Mouse (Mus musculus) large intestine, adult 2 months (tissue): ENCODE results near the gene Gm47969. TPM values are rescaled to one million over a fixed set of nuclear protein-coding genes. Genes with fewer than 3 reads are reported as not detected.
"Not testable (repeated sequence)": the region's sequence is repeated elsewhere in the genome, so short reads cannot be mapped to it uniquely, and the experiment has no call there.

Source experiments
- DNase-seq: peaks from one replicate; pipeline ENCODE4 v3.0.0-alpha.2; 2012; ENCODE audit warnings: low read depth, low spot score
- WGBS: fragments of 180-500 bp; shearing (Covaris S2); methylation state at CpG from one replicate; pipeline ENCODE4 v1.1.7; 2018; 5-methylcytosine and 5-hydroxymethylcytosine counted together
- polyA plus RNA-seq: library from polyadenylated mRNA; depleted of rRNA; stranded (reverse); fragments of >200 nt; gene quantifications from 2 replicates; pipeline ENCODE4 v1.2.3, GENCODE M21; 2012; rRNA removed

The Gm47969 gene
- polyA plus RNA-seq: not detected in 2 replicates

GRCm38 (mm10) chr1:83044882-83045427 lies at the start of gene Gm47969:
Gene Gm47969 (plus strand): TSS chr1:83044932.
- DNase-seq: no peak
- 36% methylated on average over 5 of the region's 5 CpGs for WGBS

- DNase-seq: not testable (repeated sequence)
- 97% methylated on average over 9 of the region's 9 CpGs for WGBS
Observed at GRCm38 (mm10) chr1:83000306-83000705, 44.4 kb upstream of the Gm47969 start, which contains the start of gene Gm47959. Gene Gm47959 (plus strand): TSS chr1:83000548.

- 70% methylated on average over 8 of the region's 8 CpGs for WGBS
- DNase-seq: no peak
Observed at GRCm38 (mm10) chr1:83006218-83007179, 38.2 kb upstream of the Gm47969 start.

GRCm38 (mm10) chr1:83007471-83007870 lies 37.3 kb upstream of the Gm47969 start:
- DNase-seq: no peak
- WGBS: 36% methylated on average over 6 of the region's 6 CpGs

GRCm38 (mm10) chr1:83014477-83014876 lies 30.3 kb upstream of the Gm47969 start:
- DNase-seq: no peak
- WGBS: 53% methylated on average over 3 of the region's 3 CpGs

- WGBS: 82% methylated on average over 10 of the region's 10 CpGs
- DNase-seq: no peak
Observed at GRCm38 (mm10) chr1:83015329-83015879, 29.3 kb upstream of the Gm47969 start.

- DNase-seq: no peak
- WGBS: 23% methylated on average over 1 of the region's 1 CpGs
Observed at GRCm38 (mm10) chr1:83016556-83016955, 28.2 kb upstream of the Gm47969 start.

GRCm38 (mm10) chr1:83031950-83032349 lies 12.8 kb upstream of the Gm47969 start:
- DNase-seq: no peak
- 26% methylated on average over 1 of the region's 1 CpGs for WGBS

- WGBS: 65% methylated on average over 6 of the region's 6 CpGs
- no peak for DNase-seq
Observed at GRCm38 (mm10) chr1:83032508-83032907, 12.2 kb upstream of the Gm47969 start.

- no peak for DNase-seq
- 66% methylated on average over 5 of the region's 5 CpGs for WGBS
Observed at GRCm38 (mm10) chr1:83034509-83034908, 10.2 kb upstream of the Gm47969 start.

- WGBS: 86% methylated on average over 11 of the region's 11 CpGs
- no peak for DNase-seq
Observed at GRCm38 (mm10) chr1:83036892-83037667, 7.7 kb upstream of the Gm47969 start.

- DNase-seq: no peak
- 3% methylated on average over 25 of the region's 25 CpGs for WGBS
Observed at GRCm38 (mm10) chr1:83038109-83038672, 6.5 kb upstream of the Gm47969 start, which contains the start of gene Slc19a3. Gene Slc19a3 (minus strand): TSS chr1:83038448.

- DNase-seq: no peak
- 43% methylated on average over 4 of the region's 4 CpGs for WGBS
Observed at GRCm38 (mm10) chr1:83039080-83039479, 5.7 kb upstream of the Gm47969 start.

GRCm38 (mm10) chr1:83042380-83042779 lies 2.4 kb upstream of the Gm47969 start, which contains the start of gene Krtap28-10:
Gene Krtap28-10 (minus strand): TSS chr1:83042480.
- WGBS: 79% methylated on average over 2 of the region's 2 CpGs
- no peak for DNase-seq

GRCm38 (mm10) chr1:83058481-83058880 lies 13.7 kb downstream of the Gm47969 start:
- no peak for DNase-seq
- 60% methylated on average over 1 of the region's 1 CpGs for WGBS

- 84% methylated on average over 9 of the region's 9 CpGs for WGBS
- DNase-seq: no peak
Observed at GRCm38 (mm10) chr1:83059278-83059677, 14.5 kb downstream of the Gm47969 start, which contains the start of gene A030005K14Rik. Gene A030005K14Rik (minus strand): TSS chr1:83059378.

- DNase-seq: no peak
- 86% methylated on average over 4 of the region's 4 CpGs for WGBS
Observed at GRCm38 (mm10) chr1:83060643-83061042, 15.9 kb downstream of the Gm47969 start, which contains the start of gene Krtap28-13. Gene Krtap28-13 (plus strand): TSS chr1:83060930.

- 9% methylated on average over 3 of the region's 3 CpGs for WGBS
- peak; percentile 36 for DNase-seq
Observed at GRCm38 (mm10) chr1:83064851-83065250, 20.1 kb downstream of the Gm47969 start.

GRCm38 (mm10) chr1:83066577-83066976 lies 21.8 kb downstream of the Gm47969 start:
- 89% methylated on average over 4 of the region's 4 CpGs for WGBS
- no peak for DNase-seq
